Mouse (Mus musculus) midbrain, embryonic 14.5 days (tissue): Measurements from ENCODE around the gene Smurf2. TPM values are rescaled to one million over a fixed set of nuclear protein-coding genes. Genes with fewer than 3 reads are reported as not detected.

Source experiments
- ATAC-seq: fragments of 200-750 bp; cut with Nextera tagmentation; 2 replicates; pipeline ENCODE4 v1.8.0; 2017; ENCODE audit warnings: moderate number of reproducible peaks, moderate library complexity; ENCODE audit not compliant: low FRiP score, low TSS enrichment
- DNase-seq: peaks from one replicate; pipeline ENCODE4 v3.0.0-alpha.2; 2015
- H3K27ac ChIP-seq: fragments of 300-500 bp; sonication (generic); replicated peaks from 2 replicates; pipeline ENCODE4 v1.5.1; 2014; ENCODE audit warnings: mild to moderate bottlenecking, low read depth, low read length, moderate library complexity
- H3K27me3 ChIP-seq: fragments of 300-500 bp; sonication (generic); 2 replicates; pipeline ENCODE4 v1.6.1; 2014; ENCODE audit warnings: low read length, control low read depth, mixed read lengths; ENCODE audit not compliant: control insufficient read depth, insufficient read depth
- H3K36me3 ChIP-seq: fragments of 300-500 bp; sonication (generic); 2 replicates; pipeline ENCODE4 v1.6.1; 2014; ENCODE audit warnings: low read length, control low read depth; ENCODE audit not compliant: control insufficient read depth, insufficient read depth
- H3K4me1 ChIP-seq: fragments of 300-500 bp; sonication (generic); 2 replicates; pipeline ENCODE4 v1.6.1; 2014; ENCODE audit warnings: mild to moderate bottlenecking, antibody characterized with exemption, low read length, control low read depth; ENCODE audit not compliant: control insufficient read depth, insufficient read depth
- H3K4me2 ChIP-seq: fragments of 300-500 bp; sonication (generic); 2 replicates; pipeline ENCODE4 v1.6.1; 2014; ENCODE audit warnings: mild to moderate bottlenecking, low read length, moderate library complexity
- H3K4me3 ChIP-seq: fragments of 300-500 bp; sonication (generic); replicated peaks from 2 replicates; pipeline ENCODE4 v1.5.1; 2014; ENCODE audit warnings: low read depth, low read length
- H3K9ac ChIP-seq: fragments of 300-500 bp; sonication (generic); replicated peaks from 2 replicates; pipeline ENCODE4 v1.6.1; 2014; ENCODE audit warnings: mild to moderate bottlenecking, low read length, moderate library complexity
- H3K9me3 ChIP-seq: fragments of 300-500 bp; sonication (generic); 2 replicates; pipeline ENCODE4 v1.6.1; 2016; ENCODE audit warnings: low read length, control low read depth, mixed read lengths; ENCODE audit not compliant: control insufficient read depth
- WGBS: fragments of 180-500 bp; shearing (Covaris S2); extraction: QIAGEN DNeasy Blood & Tissue Kit; methylation state at CpG from one replicate; pipeline ENCODE4 v1.1.7; 2014; 5-methylcytosine and 5-hydroxymethylcytosine counted together
- polyA plus RNA-seq: library from polyadenylated mRNA; unstranded; fragments of >200 nt; fragmentation: Nextera tagmentation; extraction: Ambion mirVana; gene quantifications from 2 replicates; pipeline ENCODE4 v1.2.1, GENCODE M21; 2014

Smurf2 gene
- polyA plus RNA-seq, 1 experiment from 2014 or later = 24.0 TPM

GRCm38 (mm10) chr11:106779388-106780088 lies 141.0 kb downstream of the Smurf2 start, which contains the start of gene Polg2:
Gene Polg2, minus strand, starts transcription at chr11:106779537.
- peak; percentile 97 for ATAC-seq
- Histone ChIP-seq H3K4me2 (peak within 1 kb of the TSS; percentile 89), H3K9ac (peak within 1 kb of the TSS; percentile 77), H3K4me1 (no peaks in the 10 kb centered on the region), H3K27me3 (no peaks in the 10 kb centered on the region), H3K9me3 (no peaks in the 10 kb centered on the region), H3K4me3 (peak within 1 kb of the TSS; percentile 71), H3K27ac (peak within 1 kb of the TSS; percentile 91), H3K36me3 (peaks cover 62% of the 10 kb centered on the region)
- WGBS = 2% methylated on average over 30 of the region's 30 CpGs
- peak; percentile 97 for DNase-seq

DNA sequence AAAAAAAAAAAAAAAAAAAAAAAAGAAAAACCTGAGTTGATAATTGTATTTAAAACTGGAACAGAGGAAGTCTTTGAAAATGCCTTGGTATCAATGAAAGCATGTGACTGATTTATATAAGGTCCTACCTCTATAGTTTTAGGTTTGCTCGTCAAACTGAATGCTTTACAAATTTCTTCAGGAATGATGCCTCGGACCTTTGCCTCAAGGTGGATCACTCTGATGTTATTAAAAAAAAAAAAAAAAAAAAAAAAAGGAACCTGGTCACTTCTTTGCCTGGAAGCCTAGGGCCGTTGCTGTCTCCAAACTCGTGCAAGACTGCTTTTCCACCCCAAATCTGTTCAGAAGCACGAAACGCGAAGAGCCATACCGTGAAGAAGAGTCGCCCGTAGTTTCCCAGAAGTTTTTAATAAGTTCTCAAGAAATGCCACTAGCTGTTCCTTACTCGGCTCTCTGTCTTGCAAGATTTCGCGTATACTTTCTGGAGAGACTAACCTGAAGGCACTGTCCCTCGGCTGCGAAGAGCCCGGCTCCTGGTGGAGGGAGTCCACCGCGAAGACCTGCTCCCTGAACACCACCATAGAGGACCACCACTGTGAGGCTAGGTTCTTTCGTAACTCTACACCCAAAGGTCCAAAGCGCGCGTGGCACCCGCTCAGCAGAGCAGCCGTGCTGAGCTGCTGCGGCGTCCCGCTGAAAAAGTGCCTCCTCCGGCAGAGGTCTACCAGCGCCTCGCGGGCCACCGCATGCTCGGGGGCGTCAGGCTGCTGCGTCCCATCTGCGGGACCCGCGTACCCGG lies 141.7 kb downstream of the Smurf2 start:
- peak overlapping the region; percentile 77 for H3K9ac ChIP-seq
- 3% methylated on average over 39 of the region's 39 CpGs for WGBS
- no peaks in the 10 kb centered on the region for H3K9me3 ChIP-seq
- H3K4me3 ChIP-seq = peak overlapping the region; percentile 71
- H3K4me1 ChIP-seq = no peaks in the 10 kb centered on the region
- DNase-seq = no peak
- peak overlapping the region; percentile 91 for H3K27ac ChIP-seq
- peak overlapping the region; percentile 89 for H3K4me2 ChIP-seq
- peak; percentile 83 for ATAC-seq
- no peaks in the 10 kb centered on the region for H3K27me3 ChIP-seq
- H3K36me3 ChIP-seq = peaks cover 62% of the 10 kb centered on the region

DNA sequence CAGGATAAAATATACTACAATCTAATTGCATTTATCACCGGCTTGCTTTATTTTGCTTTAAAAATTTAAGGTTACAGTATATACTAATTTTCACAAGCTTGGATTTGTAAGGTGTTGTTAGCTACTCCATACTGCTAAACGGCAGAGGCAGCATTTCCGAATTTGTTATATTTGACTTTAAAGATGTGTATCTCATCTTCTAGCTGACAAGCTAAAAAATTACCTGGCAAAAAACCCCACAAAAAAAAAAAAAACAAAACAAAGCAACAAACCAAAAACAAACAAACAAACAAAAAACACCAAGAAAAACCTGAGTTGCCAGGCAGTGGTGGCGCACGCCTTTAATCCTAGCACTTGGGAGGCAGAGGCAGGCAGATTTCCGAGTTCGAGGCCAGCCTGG lies 142.4 kb downstream of the Smurf2 start:
- no peak overlapping the region for H3K4me3 ChIP-seq
- no peaks in the 10 kb centered on the region for H3K4me1 ChIP-seq
- peaks cover 62% of the 10 kb centered on the region for H3K36me3 ChIP-seq
- H3K9ac ChIP-seq = no peak overlapping the region
- WGBS = 95% methylated on average over 7 of the region's 7 CpGs
- H3K27ac ChIP-seq = no peak overlapping the region
- H3K9me3 ChIP-seq = no peaks in the 10 kb centered on the region
- H3K4me2 ChIP-seq = peak overlapping the region; percentile 10; the same call in 1 of the 2 replicates
- ATAC-seq (no peak), DNase-seq (no peak)
- no peaks in the 10 kb centered on the region for H3K27me3 ChIP-seq

GRCm38 (mm10) chr11:106777395-106777794 lies 143.1 kb downstream of the Smurf2 start:
- H3K4me2 ChIP-seq = no peak overlapping the region
- WGBS = 97% methylated on average over 3 of the region's 3 CpGs
- no peaks in the 10 kb centered on the region for H3K4me1 ChIP-seq
- H3K36me3 ChIP-seq = peaks cover 62% of the 10 kb centered on the region
- no peak overlapping the region for H3K4me3 ChIP-seq
- H3K27me3 ChIP-seq = no peaks in the 10 kb centered on the region
- H3K9ac ChIP-seq = no peak overlapping the region
- no peak for ATAC-seq
- no peaks in the 10 kb centered on the region for H3K9me3 ChIP-seq
- no peak overlapping the region for H3K27ac ChIP-seq
- DNase-seq = no peak

DNA sequence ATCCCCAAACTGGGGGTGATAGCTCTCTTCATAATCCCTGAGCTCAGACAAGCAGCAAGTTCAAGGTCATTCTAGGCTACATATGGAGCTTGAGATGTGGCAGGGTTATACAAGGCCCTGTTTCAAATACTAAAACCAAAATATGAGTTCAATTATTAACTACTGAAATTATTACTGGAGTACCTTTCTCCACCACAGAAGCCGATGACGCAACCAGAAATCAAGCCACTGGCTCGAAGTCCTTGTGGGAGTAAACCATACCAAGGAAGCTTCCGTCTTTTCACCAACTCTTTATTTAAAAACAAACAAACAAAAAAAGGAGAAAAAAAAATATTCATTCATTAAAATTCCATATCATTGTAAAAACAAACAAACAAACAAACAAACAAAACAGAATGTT lies 143.6 kb downstream of the Smurf2 start:
- DNase-seq (no peak), ATAC-seq (no peak)
- peaks cover 62% of the 10 kb centered on the region for H3K36me3 ChIP-seq
- no peaks in the 10 kb centered on the region for H3K9me3 ChIP-seq
- H3K4me2 ChIP-seq = no peak overlapping the region
- 98% methylated on average over 4 of the region's 4 CpGs for WGBS
- H3K9ac ChIP-seq = no peak overlapping the region
- no peak overlapping the region for H3K4me3 ChIP-seq
- no peaks in the 10 kb centered on the region for H3K4me1 ChIP-seq
- H3K27me3 ChIP-seq = no peaks in the 10 kb centered on the region
- no peak overlapping the region for H3K27ac ChIP-seq

DNA sequence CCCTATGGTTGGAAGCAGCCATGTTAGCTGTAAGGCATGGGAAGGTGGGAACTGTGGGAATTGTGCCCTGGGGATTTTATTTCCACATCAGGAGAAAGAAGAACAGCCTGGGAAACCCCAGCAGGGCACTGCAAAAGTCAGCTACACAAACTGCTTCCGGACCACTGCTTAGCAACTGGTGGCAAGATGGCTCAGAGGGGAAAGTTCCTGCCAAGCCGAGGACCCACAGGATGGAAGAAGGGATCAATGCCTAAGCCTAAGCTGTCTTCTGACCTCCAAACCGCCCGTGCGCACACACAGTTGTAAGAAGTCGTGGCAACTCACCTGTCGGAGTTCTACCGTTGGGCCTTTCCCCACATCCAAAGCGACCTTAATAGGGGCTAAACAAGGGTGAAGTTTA lies 147.5 kb downstream of the Smurf2 start:
- Histone ChIP-seq H3K4me3 (no peak overlapping the region), H3K27me3 (no peaks in the 10 kb centered on the region), H3K9me3 (no peaks in the 10 kb centered on the region), H3K4me2 (no peak overlapping the region), H3K4me1 (no peaks in the 10 kb centered on the region), H3K27ac (no peak overlapping the region), H3K36me3 (peaks cover 67% of the 10 kb centered on the region), H3K9ac (no peak overlapping the region)
- DNase-seq = no peak
- WGBS = 94% methylated on average over 9 of the region's 9 CpGs
- ATAC-seq = no peak

GRCm38 (mm10) chr11:106770195-106770974 lies 150.1 kb downstream of the Smurf2 start:
- DNase-seq (peak; percentile 42), ATAC-seq (no peak)
- 97% methylated on average over 9 of the region's 9 CpGs for WGBS

More at GRCm38 (mm10) chr11:106770195-106770974, 150.1 kb downstream of the Smurf2 start:
- Histone ChIP-seq H3K4me2 (no peak overlapping the region), H3K9me3 (no peaks in the 10 kb centered on the region), H3K36me3 (peaks cover 81% of the 10 kb centered on the region), H3K4me3 (no peak overlapping the region), H3K27ac (no peak overlapping the region), H3K27me3 (no peaks in the 10 kb centered on the region), H3K4me1 (no peaks in the 10 kb centered on the region), H3K9ac (no peak overlapping the region)
